Mouse (Mus musculus): ENCODE data around the gene Zfp597.
"Not testable (repeated sequence)": the region's sequence is repeated elsewhere in the genome, so short reads cannot be mapped to it uniquely, and the experiment has no call there.

Zfp597 gene

GRCm38 (mm10) chr16:3854437-3855182 is 29.8 kb downstream of the Zfp597 start:
- no peak for DNase-seq

GRCm38 (mm10) chr16:3852586-3852985 is 31.8 kb downstream of the Zfp597 start:
- DNase-seq = no peak

- not testable (repeated sequence) for DNase-seq
Measured at GRCm38 (mm10) chr16:3851301-3851700, 33.1 kb downstream of the Zfp597 start.

GRCm38 (mm10) chr16:3848416-3848815 is 35.9 kb downstream of the Zfp597 start:
- no peak for DNase-seq

- no peak for DNase-seq
Measured at GRCm38 (mm10) chr16:3847871-3848270, 36.5 kb downstream of the Zfp597 start.

GRCm38 (mm10) chr16:3846711-3847518 is 37.4 kb downstream of the Zfp597 start, which contains the start of gene Zfp174:
Gene Zfp174, plus strand, starts transcription at chr16:3847268.
- peak; percentile 98 for DNase-seq

- no peak for DNase-seq
Measured at GRCm38 (mm10) chr16:3843796-3844195, 40.6 kb downstream of the Zfp597 start.

GRCm38 (mm10) chr16:3842989-3843388 is 41.4 kb downstream of the Zfp597 start:
- no peak for DNase-seq

- no peak for DNase-seq
Measured at GRCm38 (mm10) chr16:3839157-3839885, 45.0 kb downstream of the Zfp597 start.

- no peak for DNase-seq
Measured at GRCm38 (mm10) chr16:3835461-3835860, 48.9 kb downstream of the Zfp597 start.

GRCm38 (mm10) chr16:3830588-3831109 is 53.7 kb downstream of the Zfp597 start, which contains the start of gene Olfr15:
Gene Olfr15, plus strand, starts transcription at chr16:3830878.
- no peak for DNase-seq

GRCm38 (mm10) chr16:3829727-3830126 is 54.6 kb downstream of the Zfp597 start:
- no peak for DNase-seq

GRCm38 (mm10) chr16:3828021-3828420 is 56.3 kb downstream of the Zfp597 start:
- DNase-seq = no peak

GRCm38 (mm10) chr16:3820202-3820601 is 64.2 kb downstream of the Zfp597 start:
- no peak for DNase-seq

- not testable (repeated sequence) for DNase-seq
Measured at GRCm38 (mm10) chr16:3814667-3815066, 69.7 kb downstream of the Zfp597 start.
